Mouse (Mus musculus) lung, postnatal 0 days (tissue): ENCODE data around the gene Prkca. TPM values are rescaled to one million over a fixed set of nuclear protein-coding genes. Genes with fewer than 3 reads are reported as not detected.

Experiments
- ATAC-seq: fragments of 200-750 bp; cut with Nextera tagmentation; 2 replicates; pipeline ENCODE4 v1.8.0; 2017; ENCODE audit warnings: moderate library complexity
- DNase-seq: peaks from one replicate; pipeline ENCODE4 v3.0.0-alpha.2; 2016; ENCODE audit warnings: low spot score
- H3K27ac ChIP-seq: fragments of 300-500 bp; sonication (generic); 2 replicates; pipeline ENCODE4 v1.5.1; 2014; ENCODE audit warnings: antibody characterized with exemption, mild to moderate bottlenecking, low read length, mixed read lengths
- H3K27me3 ChIP-seq: fragments of 300-500 bp; sonication (generic); replicated peaks from 2 replicates; pipeline ENCODE4 v1.6.1; 2014; ENCODE audit warnings: low read length, mixed read lengths; ENCODE audit not compliant: insufficient read depth
- H3K36me3 ChIP-seq: fragments of 300-500 bp; sonication (generic); 2 replicates; pipeline ENCODE4 v1.6.1; 2014; ENCODE audit warnings: low read length, mixed read lengths; ENCODE audit not compliant: insufficient read depth
- H3K4me1 ChIP-seq: fragments of 300-500 bp; sonication (generic); 2 replicates; pipeline ENCODE4 v1.6.1; 2014; ENCODE audit warnings: antibody characterized with exemption, low read depth, low read length, mixed read lengths; ENCODE audit not compliant: insufficient read depth
- H3K4me2 ChIP-seq: fragments of 300-500 bp; sonication (generic); replicated peaks from 2 replicates; pipeline ENCODE4 v1.6.1; 2014; ENCODE audit warnings: low read depth, mild to moderate bottlenecking, low read length, moderate library complexity, mixed read lengths
- H3K4me3 ChIP-seq: fragments of 300-500 bp; sonication (generic); 2 replicates; pipeline ENCODE4 v1.5.1; 2014; ENCODE audit warnings: low read depth, low read length
- H3K9ac ChIP-seq: fragments of 300-500 bp; sonication (generic); replicated peaks from 2 replicates; pipeline ENCODE4 v1.6.1; 2014; ENCODE audit warnings: low read depth, mild to moderate bottlenecking
- H3K9me3 ChIP-seq: fragments of 300-500 bp; sonication (generic); 2 replicates; pipeline ENCODE4 v1.6.1; 2016; ENCODE audit warnings: low read length, mixed read lengths
- CTCF ChIP-seq: IDR thresholded peaks from 2 replicates; pipeline ENCODE4 v1.5.1; 2016; ENCODE audit warnings: antibody characterized with exemption, mild to moderate bottlenecking
- EP300 ChIP-seq: IDR thresholded peaks from 2 replicates; pipeline ENCODE4 v1.6.1; 2016; ENCODE audit warnings: antibody characterized with exemption, mild to moderate bottlenecking, control low read depth
- WGBS: fragments of 180-500 bp; shearing (Covaris S2); extraction: QIAGEN DNeasy Blood & Tissue Kit; methylation state at CpG from one replicate; pipeline ENCODE4 v1.1.7; 2014; 5-methylcytosine and 5-hydroxymethylcytosine counted together
- polyA plus RNA-seq: library from polyadenylated mRNA; unstranded; fragments of >200 nt; fragmentation: Nextera tagmentation; extraction: Ambion mirVana; gene quantifications from 2 replicates; pipeline ENCODE4 v1.2.1, GENCODE M21; 2015

The Prkca gene
- polyA plus RNA-seq, 1 experiment from 2014 or later: 4.0 TPM

DNA sequence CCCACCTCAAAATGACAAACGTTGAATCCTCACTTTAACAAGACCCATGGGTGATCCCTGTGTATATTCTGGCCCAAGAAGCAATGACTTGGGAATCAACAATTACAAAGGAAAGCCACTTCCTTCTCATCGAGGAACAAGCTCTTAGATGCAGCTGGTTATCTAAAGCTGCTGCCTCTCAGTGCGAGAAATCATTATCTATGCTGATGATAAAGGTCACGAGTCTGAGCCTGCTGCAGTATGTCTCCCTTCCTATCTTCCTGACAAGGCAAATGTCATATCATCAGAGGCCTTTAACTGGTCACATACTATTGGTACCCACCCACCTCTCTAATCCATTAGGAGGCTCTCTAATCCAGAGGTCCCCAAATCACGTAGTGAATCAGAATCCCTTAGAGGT is 328.4 kb downstream of the Prkca start:
- H3K27ac ChIP-seq: no peak overlapping the region
- 65% methylated on average over 5 of the region's 5 CpGs for WGBS
- no peaks in the 10 kb centered on the region for H3K27me3 ChIP-seq
- no peaks in the 10 kb centered on the region for H3K4me1 ChIP-seq
- H3K9me3 ChIP-seq: no peaks in the 10 kb centered on the region
- no peak overlapping the region for H3K9ac ChIP-seq
- TF ChIP-seq EP300: no peak
- no peak for TF ChIP-seq CTCF
- no peak overlapping the region for H3K4me3 ChIP-seq
- DNase-seq (no peak), ATAC-seq (no peak)
- no peak overlapping the region for H3K4me2 ChIP-seq
- H3K36me3 ChIP-seq: no peaks in the 10 kb centered on the region

GRCm38 (mm10) chr11:108013390-108013789 is 330.3 kb downstream of the Prkca start:
- Histone ChIP-seq H3K4me1 (no peaks in the 10 kb centered on the region), H3K4me2 (no peak overlapping the region), H3K9ac (no peak overlapping the region), H3K9me3 (no peaks in the 10 kb centered on the region), H3K36me3 (no peaks in the 10 kb centered on the region), H3K4me3 (no peak overlapping the region), H3K27me3 (no peaks in the 10 kb centered on the region), H3K27ac (peak overlapping the region; percentile 23; the same call in 1 of the 2 replicates)
- no peak for TF ChIP-seq EP300
- no peak for TF ChIP-seq CTCF
- ATAC-seq (peak; percentile 49; the same call in 1 of the 2 replicates), DNase-seq (peak; percentile 38)
- WGBS: 54% methylated on average over 5 of the region's 5 CpGs

DNA sequence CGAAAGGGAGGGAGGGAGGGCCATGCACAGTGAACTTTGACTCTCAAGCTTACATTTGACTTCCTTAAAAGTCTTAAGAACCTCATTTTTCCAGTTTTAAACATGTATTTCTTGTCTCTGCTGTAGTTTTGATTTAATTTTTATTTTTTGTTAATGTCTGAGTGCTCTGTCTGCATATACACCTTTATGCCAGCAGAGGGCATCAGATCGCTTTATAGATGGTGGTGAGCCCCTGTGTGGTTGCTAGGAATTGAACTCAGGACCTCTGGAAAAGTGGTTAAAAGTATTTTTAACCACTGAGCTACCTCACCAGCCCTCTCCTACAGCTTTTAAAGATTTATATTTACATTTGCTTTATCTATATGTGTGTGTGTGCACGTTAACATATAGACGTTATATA is 333.3 kb downstream of the Prkca start:
- Histone ChIP-seq H3K4me3 (no peak overlapping the region), H3K36me3 (no peaks in the 10 kb centered on the region), H3K9ac (no peak overlapping the region), H3K27me3 (no peaks in the 10 kb centered on the region), H3K4me1 (no peaks in the 10 kb centered on the region), H3K27ac (no peak overlapping the region), H3K9me3 (no peaks in the 10 kb centered on the region), H3K4me2 (no peak overlapping the region)
- 78% methylated on average over 4 of the region's 4 CpGs for WGBS
- DNase-seq (no peak), ATAC-seq (no peak)
- TF ChIP-seq CTCF: peak; percentile 67
- no peak for TF ChIP-seq EP300

DNA sequence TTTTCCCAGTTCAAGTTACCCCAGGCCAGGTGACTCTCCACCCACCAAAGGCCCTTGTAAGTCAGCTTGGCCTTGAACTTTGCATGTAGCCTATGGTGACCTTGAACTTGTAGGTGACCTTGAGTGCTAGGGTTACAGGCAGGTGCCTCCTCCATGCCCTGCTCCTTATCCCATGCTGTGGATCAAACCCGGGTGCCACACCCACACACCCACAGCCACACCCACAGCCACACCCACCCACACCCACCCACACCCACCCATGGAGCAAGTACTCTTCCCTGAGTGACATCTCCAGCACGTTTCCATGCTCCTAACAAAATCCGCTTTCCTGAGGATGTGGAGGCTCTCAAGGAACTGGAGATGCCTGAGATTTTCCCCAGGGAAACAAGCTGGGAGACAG is 344.8 kb downstream of the Prkca start:
- no peak; the same call in 1 of the 2 replicates for ATAC-seq
- DNase-seq: no peak

DNA sequence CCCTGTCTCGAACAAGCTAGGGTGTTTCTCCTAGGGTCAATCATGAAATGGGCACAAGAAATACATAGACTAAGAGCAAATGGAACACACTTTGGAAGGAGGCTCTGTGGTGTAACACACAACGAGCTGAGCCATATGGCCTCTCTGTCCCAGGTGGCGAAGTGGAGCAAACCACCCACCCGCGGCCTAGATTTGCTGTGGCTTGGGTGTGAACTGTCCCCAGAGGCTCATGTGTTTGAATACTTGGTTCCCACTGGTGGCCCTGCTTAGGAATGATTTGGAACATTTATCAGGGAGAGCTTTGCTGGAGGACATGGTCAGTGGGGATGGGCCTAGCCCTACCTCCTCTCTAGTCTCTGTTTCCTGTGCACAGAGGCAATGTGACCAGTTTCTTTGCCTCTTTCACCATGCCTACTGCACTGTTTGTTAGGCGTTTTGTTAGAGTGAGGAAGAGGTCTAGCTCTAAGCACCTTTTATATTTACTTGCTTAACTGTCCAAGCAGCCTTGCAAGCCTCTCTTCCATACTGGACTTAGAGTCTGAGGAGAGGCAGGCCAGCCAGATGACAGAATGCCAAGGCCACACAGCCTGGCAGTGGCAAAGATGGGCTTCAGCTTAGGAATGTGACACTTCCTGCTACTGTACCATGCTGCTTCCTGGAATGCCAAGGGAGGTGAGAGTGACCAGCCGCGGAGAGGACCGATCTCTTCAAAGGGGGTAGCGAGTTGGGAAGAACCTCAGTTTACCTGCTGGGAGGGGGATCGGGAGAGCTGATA is 346.6 kb downstream of the Prkca start:
- no peaks in the 10 kb centered on the region for H3K4me1 ChIP-seq
- no peak overlapping the region for H3K9ac ChIP-seq
- TF ChIP-seq EP300 (no peak), CTCF (no peak)
- H3K27me3 ChIP-seq: no peaks in the 10 kb centered on the region
- no peaks in the 10 kb centered on the region for H3K9me3 ChIP-seq
- DNase-seq: no peak
- H3K4me2 ChIP-seq: no peak overlapping the region
- no peaks in the 10 kb centered on the region for H3K36me3 ChIP-seq
- no peak overlapping the region for H3K27ac ChIP-seq
- ATAC-seq: no peak
- no peak overlapping the region for H3K4me3 ChIP-seq
- 61% methylated on average over 11 of the region's 11 CpGs for WGBS

More for the DNA sequence above, 344.8 kb downstream of the Prkca start:
- H3K4me1 ChIP-seq: no peaks in the 10 kb centered on the region
- H3K4me2 ChIP-seq: no peak overlapping the region
- H3K4me3 ChIP-seq: no peak overlapping the region
- no peaks in the 10 kb centered on the region for H3K9me3 ChIP-seq
- 80% methylated on average over 3 of the region's 3 CpGs for WGBS
- TF ChIP-seq CTCF (no peak), EP300 (no peak)
- no peak overlapping the region for H3K9ac ChIP-seq
- H3K27me3 ChIP-seq: no peaks in the 10 kb centered on the region
- no peaks in the 10 kb centered on the region for H3K36me3 ChIP-seq
- no peak overlapping the region for H3K27ac ChIP-seq

DNA sequence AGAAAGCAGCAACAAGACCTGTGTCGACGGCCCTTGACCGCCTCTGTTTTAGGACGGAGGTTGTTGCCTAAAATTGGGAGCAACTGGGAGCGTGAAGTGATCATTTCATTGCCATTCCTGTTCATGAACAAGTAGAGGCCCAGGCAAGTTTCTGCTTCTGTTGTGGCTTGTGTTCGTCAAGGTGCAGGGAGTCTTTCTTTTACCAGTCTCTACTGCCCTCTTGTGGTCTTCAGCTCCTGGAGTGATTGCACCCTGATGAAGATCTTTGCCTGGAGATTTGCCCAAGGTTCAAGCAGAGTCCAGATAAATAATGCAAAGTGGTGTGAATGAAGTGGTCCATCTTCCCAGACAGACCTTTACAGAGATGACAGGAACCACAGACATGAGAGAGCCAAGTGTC is 349.2 kb downstream of the Prkca start:
- H3K9me3 ChIP-seq: no peaks in the 10 kb centered on the region
- H3K4me1 ChIP-seq: no peaks in the 10 kb centered on the region
- H3K4me2 ChIP-seq: no peak overlapping the region
- no peak overlapping the region for H3K4me3 ChIP-seq
- 53% methylated on average over 6 of the region's 6 CpGs for WGBS
- peak; percentile 81 for TF ChIP-seq CTCF
- no peak for TF ChIP-seq EP300
- H3K36me3 ChIP-seq: no peaks in the 10 kb centered on the region
- no peak overlapping the region for H3K27ac ChIP-seq
- no peak overlapping the region for H3K9ac ChIP-seq
- ATAC-seq (no peak), DNase-seq (peak; percentile 80)
- H3K27me3 ChIP-seq: no peaks in the 10 kb centered on the region
